Mouse (Mus musculus): ENCODE data around the gene Lysmd3. TPM values are rescaled to one million over a fixed set of nuclear protein-coding genes. Genes with fewer than 3 reads are reported as not detected.
"Not testable (repeated sequence)": the region's sequence is repeated elsewhere in the genome, so short reads cannot be mapped to it uniquely, and the experiment has no call there.

Gene Lysmd3
- polyA plus RNA-seq (2015; fragmentation: Nextera tagmentation; extraction: Ambion mirVana), result 21.4 and 24.5 TPM in 2 replicates

GRCm38 (mm10) chr13:81657351-81658052, at the start of gene Lysmd3:
Lysmd3 (plus strand) TSS chr13:81657663.
- H3K4me3 ChIP-seq (replicated peaks), result peak within 1 kb of the TSS; percentile 90
- peak; percentile 100 for ATAC-seq (replicated peaks; ENCODE audit: low FRiP score)
- WGBS, result under 1% methylated on average over 73 of the region's 73 CpGs
- H3K4me2 ChIP-seq, result peak within 1 kb of the TSS; percentile 63
- peak within 1 kb of the TSS; percentile 85 for H3K9ac ChIP-seq
- H3K9me3 ChIP-seq (replicated peaks), result no peaks in the 10 kb centered on the region
- H3K27me3 ChIP-seq, result no peaks in the 10 kb centered on the region
- peaks cover 14% of the 10 kb centered on the region for H3K4me1 ChIP-seq
- H3K27ac ChIP-seq, result peak within 1 kb of the TSS; percentile 93
- no peaks in the 10 kb centered on the region for H3K36me3 ChIP-seq

- ATAC-seq (replicated peaks; ENCODE audit: low FRiP score), result no peak
- H3K4me1 ChIP-seq, result no peaks in the 10 kb centered on the region
- no peak overlapping the region for H3K4me3 ChIP-seq (replicated peaks)
- H3K4me2 ChIP-seq, result no peak overlapping the region
- no peaks in the 10 kb centered on the region for H3K27me3 ChIP-seq
- H3K9me3 ChIP-seq (replicated peaks), result no peaks in the 10 kb centered on the region
- H3K27ac ChIP-seq, result no peak overlapping the region
- no peaks in the 10 kb centered on the region for H3K36me3 ChIP-seq
- H3K9ac ChIP-seq, result no peak overlapping the region
- WGBS, result 76% methylated on average over 4 of the region's 4 CpGs
Measured at GRCm38 (mm10) chr13:81610349-81610748, 47.1 kb upstream of the Lysmd3 start.

- peaks cover 14% of the 10 kb centered on the region for H3K27me3 ChIP-seq
- not testable (repeated sequence) for H3K9me3 ChIP-seq (replicated peaks); H3K27ac ChIP-seq; H3K4me3 ChIP-seq (replicated peaks); H3K36me3 ChIP-seq; ATAC-seq (replicated peaks; ENCODE audit: low FRiP score); H3K4me1 ChIP-seq; H3K4me2 ChIP-seq; H3K9ac ChIP-seq
- WGBS, result 74% methylated on average over 1 of the region's 1 CpGs
Measured at GRCm38 (mm10) chr13:81627861-81628260, 29.6 kb upstream of the Lysmd3 start.

- Histone ChIP-seq H3K4me3 (replicated peaks) (no peak overlapping the region), H3K9me3 (replicated peaks) (no peaks in the 10 kb centered on the region), H3K36me3 (no peaks in the 10 kb centered on the region), H3K4me2 (no peak overlapping the region), H3K4me1 (peaks cover 9% of the 10 kb centered on the region), H3K27me3 (peaks cover 20% of the 10 kb centered on the region), H3K27ac (no peak overlapping the region), H3K9ac (no peak overlapping the region)
- no peak for ATAC-seq (replicated peaks; ENCODE audit: low FRiP score)
- 70% methylated on average over 2 of the region's 2 CpGs for WGBS
Measured at GRCm38 (mm10) chr13:81628631-81629190, 28.8 kb upstream of the Lysmd3 start.

- no peak overlapping the region for H3K9ac ChIP-seq
- H3K27ac ChIP-seq, result no peak overlapping the region
- WGBS, result 40% methylated on average over 3 of the region's 3 CpGs
- peaks cover 25% of the 10 kb centered on the region for H3K27me3 ChIP-seq
- peak; percentile 70 for ATAC-seq (replicated peaks; ENCODE audit: low FRiP score)
- H3K36me3 ChIP-seq, result no peaks in the 10 kb centered on the region
- H3K4me2 ChIP-seq, result no peak overlapping the region
- H3K9me3 ChIP-seq (replicated peaks), result no peaks in the 10 kb centered on the region
- no peak overlapping the region for H3K4me3 ChIP-seq (replicated peaks)
- H3K4me1 ChIP-seq, result peaks cover 9% of the 10 kb centered on the region
Measured at GRCm38 (mm10) chr13:81629395-81629794, 28.1 kb upstream of the Lysmd3 start.

GRCm38 (mm10) chr13:81630566-81630965, 26.9 kb upstream of the Lysmd3 start:
- no peak for ATAC-seq (replicated peaks; ENCODE audit: low FRiP score)
- no peak overlapping the region for H3K27ac ChIP-seq
- H3K4me3 ChIP-seq (replicated peaks), result no peak overlapping the region
- no peaks in the 10 kb centered on the region for H3K36me3 ChIP-seq
- peaks cover 25% of the 10 kb centered on the region for H3K27me3 ChIP-seq
- H3K9me3 ChIP-seq (replicated peaks), result no peaks in the 10 kb centered on the region
- WGBS, result 79% methylated on average over 5 of the region's 5 CpGs
- H3K4me2 ChIP-seq, result no peak overlapping the region
- H3K9ac ChIP-seq, result no peak overlapping the region
- peaks cover 9% of the 10 kb centered on the region for H3K4me1 ChIP-seq

GRCm38 (mm10) chr13:81632720-81633415, 24.6 kb upstream of the Lysmd3 start, which contains the start of gene Adgrv1:
Adgrv1 (minus strand) TSS chr13:81633154.
- H3K9ac ChIP-seq, result peak within 1 kb of the TSS; percentile 10; the same call in 1 of the 2 replicates
- WGBS, result 1% methylated on average over 39 of the region's 42 CpGs

GRCm38 (mm10) chr13:81639624-81640023, 17.8 kb upstream of the Lysmd3 start:
- H3K4me2 ChIP-seq, result no peak overlapping the region
- no peak overlapping the region for H3K27ac ChIP-seq
- no peak overlapping the region for H3K9ac ChIP-seq
- 0 out of 2 replicates have a peak, but pooled peaks cover 5% of the 10 kb centered on the region for H3K4me1 ChIP-seq
- H3K4me3 ChIP-seq (replicated peaks), result no peak overlapping the region
- H3K36me3 ChIP-seq, result no peaks in the 10 kb centered on the region
- WGBS, result 54% methylated on average over 4 of the region's 4 CpGs
- H3K27me3 ChIP-seq, result 0 out of 2 replicates have a peak, but pooled peaks cover 2% of the 10 kb centered on the region
- ATAC-seq (replicated peaks; ENCODE audit: low FRiP score), result no peak
- H3K9me3 ChIP-seq (replicated peaks), result no peaks in the 10 kb centered on the region

More at GRCm38 (mm10) chr13:81632720-81633415, 24.6 kb upstream of the Lysmd3 start, which contains the start of gene Adgrv1:
- ATAC-seq (replicated peaks; ENCODE audit: low FRiP score), result peak; percentile 100
- Histone ChIP-seq H3K4me3 (replicated peaks) (peak within 1 kb of the TSS; percentile 58), H3K36me3 (no peaks in the 10 kb centered on the region), H3K9me3 (replicated peaks) (no peaks in the 10 kb centered on the region), H3K27ac (no peak within 1 kb of the TSS), H3K4me1 (peaks cover 9% of the 10 kb centered on the region), H3K27me3 (peaks cover 27% of the 10 kb centered on the region), H3K4me2 (peak within 1 kb of the TSS; percentile 90)

- no peak overlapping the region for H3K27ac ChIP-seq
- no peak overlapping the region for H3K4me2 ChIP-seq
- no peak overlapping the region for H3K9ac ChIP-seq
- 0 out of 2 replicates have a peak, but pooled peaks cover 2% of the 10 kb centered on the region for H3K27me3 ChIP-seq
- no peak overlapping the region for H3K4me3 ChIP-seq (replicated peaks)
- H3K4me1 ChIP-seq, result 0 out of 2 replicates have a peak, but pooled peaks cover 5% of the 10 kb centered on the region
- H3K36me3 ChIP-seq, result no peaks in the 10 kb centered on the region
- H3K9me3 ChIP-seq (replicated peaks), result no peaks in the 10 kb centered on the region
- ATAC-seq (replicated peaks; ENCODE audit: low FRiP score), result no peak
- 43% methylated on average over 6 of the region's 6 CpGs for WGBS
Measured at GRCm38 (mm10) chr13:81640881-81641280, 16.6 kb upstream of the Lysmd3 start.

GRCm38 (mm10) chr13:81641289-81642045, 16.0 kb upstream of the Lysmd3 start:
- Histone ChIP-seq H3K27ac (no peak overlapping the region), H3K36me3 (no peaks in the 10 kb centered on the region), H3K4me1 (0 out of 2 replicates have a peak, but pooled peaks cover 5% of the 10 kb centered on the region), H3K4me3 (replicated peaks) (no peak overlapping the region), H3K9ac (no peak overlapping the region), H3K4me2 (peak overlapping the region; percentile 45), H3K9me3 (replicated peaks) (no peaks in the 10 kb centered on the region), H3K27me3 (0 out of 2 replicates have a peak, but pooled peaks cover 2% of the 10 kb centered on the region)
- 0 out of 2 replicates have a peak, but pooled peaks have one; percentile 22 for ATAC-seq (replicated peaks; ENCODE audit: low FRiP score)
- WGBS, result 16% methylated on average over 8 of the region's 8 CpGs

GRCm38 (mm10) chr13:81642491-81643149, 14.8 kb upstream of the Lysmd3 start:
- Histone ChIP-seq H3K27me3 (0 out of 2 replicates have a peak, but pooled peaks cover 2% of the 10 kb centered on the region), H3K4me2 (no peak overlapping the region), H3K36me3 (no peaks in the 10 kb centered on the region), H3K27ac (no peak overlapping the region), H3K9ac (no peak overlapping the region), H3K9me3 (replicated peaks) (no peaks in the 10 kb centered on the region), H3K4me1 (0 out of 2 replicates have a peak, but pooled peaks cover 5% of the 10 kb centered on the region), H3K4me3 (replicated peaks) (no peak overlapping the region)
- ATAC-seq (replicated peaks; ENCODE audit: low FRiP score), result peak; percentile 78; the same call in 1 of the 2 replicates
- WGBS, result 66% methylated on average over 7 of the region's 7 CpGs

All from kidney, embryonic 15.5 days (tissue).